Mouse (Mus musculus) stomach, postnatal 0 days (tissue): ENCODE measurements around the gene Vps37c. TPM values are rescaled to one million over a fixed set of nuclear protein-coding genes. Genes with fewer than 3 reads are reported as not detected.

ENCODE experiments used
- ATAC-seq: fragments of 200-750 bp; cut with Nextera tagmentation; 2 replicates; pipeline ENCODE4 v1.8.0; 2017; ENCODE audit not compliant: low FRiP score, low TSS enrichment
- DNase-seq: peaks from one replicate; pipeline ENCODE4 v3.0.0-alpha.2; 2016; ENCODE audit warnings: low spot score
- H3K27ac ChIP-seq: fragments of 300-500 bp; sonication (generic); replicated peaks from 2 replicates; pipeline ENCODE4 v1.5.1; 2014; ENCODE audit warnings: mild to moderate bottlenecking, control low read depth
- H3K27me3 ChIP-seq: fragments of 300-500 bp; sonication (generic); 2 replicates; pipeline ENCODE4 v1.6.1; 2014; ENCODE audit warnings: low read length; ENCODE audit not compliant: control insufficient read depth, insufficient read depth
- H3K36me3 ChIP-seq: fragments of 300-500 bp; sonication (generic); 2 replicates; pipeline ENCODE4 v1.6.1; 2014; ENCODE audit warnings: low read length, mixed read lengths; ENCODE audit not compliant: control insufficient read depth, insufficient read depth
- H3K4me1 ChIP-seq: fragments of 300-500 bp; sonication (generic); replicated peaks from 2 replicates; pipeline ENCODE4 v1.6.1; 2014; ENCODE audit warnings: antibody characterized with exemption; ENCODE audit not compliant: control insufficient read depth, insufficient read depth
- H3K4me2 ChIP-seq: fragments of 300-500 bp; sonication (generic); replicated peaks from 2 replicates; pipeline ENCODE4 v1.6.1; 2014; ENCODE audit warnings: low read depth, mild to moderate bottlenecking, control low read depth, moderate library complexity
- H3K4me3 ChIP-seq: fragments of 300-500 bp; sonication (generic); 2 replicates; pipeline ENCODE4 v1.5.1; 2014; ENCODE audit warnings: low read depth, low read length, control low read depth
- H3K9ac ChIP-seq: fragments of 300-500 bp; sonication (generic); 2 replicates; pipeline ENCODE4 v1.6.1; 2014; ENCODE audit warnings: mild to moderate bottlenecking, low read length, control low read depth, mixed read lengths
- H3K9me3 ChIP-seq: fragments of 300-500 bp; sonication (generic); 2 replicates; pipeline ENCODE4 v1.6.1; 2016; ENCODE audit warnings: low read length; ENCODE audit not compliant: control insufficient read depth
- CTCF ChIP-seq: IDR thresholded peaks from 2 replicates; pipeline ENCODE4 v1.5.1; 2016; ENCODE audit warnings: antibody characterized with exemption, low read depth, mild to moderate bottlenecking, moderate library complexity
- EP300 ChIP-seq: optimal IDR thresholded peaks from 2 replicates; pipeline ENCODE3; 2016; ENCODE audit warnings: antibody characterized with exemption
- WGBS: fragments of 180-500 bp; shearing (Covaris S2); extraction: QIAGEN DNeasy Blood & Tissue Kit; methylation state at CpG from one replicate; pipeline ENCODE4 v1.1.7; 2014; 5-methylcytosine and 5-hydroxymethylcytosine counted together
- polyA plus RNA-seq: library from polyadenylated mRNA; unstranded; fragments of >200 nt; fragmentation: Nextera tagmentation; extraction: Ambion mirVana; gene quantifications from 2 replicates; pipeline ENCODE4 v1.2.1, GENCODE M21; 2015

The Vps37c gene
- polyA plus RNA-seq, 1 experiment from 2014 or later = 48.6 TPM

- TF ChIP-seq CTCF (no peak), EP300 (no peak)
- ATAC-seq (no peak), DNase-seq (no peak)
- Histone ChIP-seq H3K4me3 (no peak overlapping the region), H3K4me1 (peaks cover 31% of the 10 kb centered on the region), H3K27ac (0 out of 2 replicates have a peak overlapping the region, but pooled peaks have one; percentile 61), H3K9me3 (no peaks in the 10 kb centered on the region), H3K27me3 (no peaks in the 10 kb centered on the region), H3K4me2 (no peak overlapping the region), H3K36me3 (no peaks in the 10 kb centered on the region), H3K9ac (no peak overlapping the region)
- WGBS = 51% methylated on average over 7 of the region's 7 CpGs
These were observed 7.3 kb downstream of the Vps37c start for GRCm38 (mm10) chr19:10695801-10696200.

DNA sequence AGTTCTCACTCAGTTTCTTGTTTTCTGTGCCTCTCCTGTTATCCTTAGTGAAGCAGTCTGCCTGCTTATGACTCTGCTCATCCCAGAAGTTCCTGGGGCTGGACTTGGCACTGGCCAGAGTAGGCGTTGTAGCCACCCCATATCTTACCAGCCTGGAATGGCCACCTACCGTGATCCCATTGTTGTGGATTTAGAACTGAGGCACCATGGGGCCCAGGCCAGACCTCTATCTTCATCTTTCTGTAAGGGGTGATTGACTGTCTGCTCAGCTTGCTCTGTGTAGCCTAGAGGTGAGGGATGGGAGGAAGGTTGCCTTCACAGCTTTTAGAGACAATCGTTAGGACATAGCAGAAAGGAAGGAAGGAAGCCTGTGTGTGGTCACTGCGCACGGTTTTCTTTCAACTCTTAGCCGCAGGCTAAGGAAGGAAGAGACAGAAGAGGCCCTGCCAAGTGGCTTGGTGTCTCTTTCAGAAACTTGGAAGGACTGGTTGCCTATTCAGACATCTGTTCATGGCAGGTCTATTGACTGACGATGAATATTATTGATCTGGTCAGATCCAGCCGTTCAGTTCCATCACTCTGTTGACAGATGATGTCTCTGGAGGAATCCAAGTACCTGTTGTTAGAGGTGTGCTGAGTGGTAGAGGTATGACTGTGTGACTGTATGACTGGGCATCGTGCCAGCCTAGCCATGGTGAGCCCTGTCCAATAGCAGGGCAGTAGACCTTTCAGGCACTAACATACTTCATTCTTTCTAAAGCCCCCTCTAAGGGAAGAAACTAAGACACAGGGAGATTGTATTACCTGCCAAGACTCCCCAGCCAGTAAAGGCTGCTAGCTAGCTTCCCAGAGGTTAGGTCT lies 9.8 kb downstream of the Vps37c start:
- no peaks in the 10 kb centered on the region for H3K9me3 ChIP-seq
- H3K9ac ChIP-seq = no peak overlapping the region
- peak; percentile 60 for DNase-seq
- H3K4me3 ChIP-seq = no peak overlapping the region
- H3K27me3 ChIP-seq = no peaks in the 10 kb centered on the region
- peak; percentile 33; the same call in 1 of the 2 replicates for ATAC-seq
- no peak for TF ChIP-seq EP300
- TF ChIP-seq CTCF = no peak
- peak overlapping the region; percentile 92 for H3K27ac ChIP-seq
- 68% methylated on average over 9 of the region's 9 CpGs for WGBS
- 0 out of 2 replicates have a peak overlapping the region, but pooled peaks have one; percentile 17 for H3K4me2 ChIP-seq
- peaks cover 40% of the 10 kb centered on the region for H3K4me1 ChIP-seq
- no peaks in the 10 kb centered on the region for H3K36me3 ChIP-seq

- Histone ChIP-seq H3K36me3 (no peaks in the 10 kb centered on the region), H3K4me2 (peak overlapping the region; percentile 34), H3K9me3 (no peaks in the 10 kb centered on the region), H3K4me1 (peaks cover 40% of the 10 kb centered on the region), H3K9ac (no peak overlapping the region), H3K27me3 (no peaks in the 10 kb centered on the region), H3K4me3 (no peak overlapping the region), H3K27ac (peak overlapping the region; percentile 92)
- TF ChIP-seq EP300 (no peak), CTCF (no peak)
- ATAC-seq = peak; percentile 87
- peak; percentile 76 for DNase-seq
- 12% methylated on average over 9 of the region's 9 CpGs for whole genome bisulfite sequencing
These were observed 11.3 kb downstream of the Vps37c start for GRCm38 (mm10) chr19:10699851-10700250.

GRCm38 (mm10) chr19:10701013-10701726 lies 12.6 kb downstream of the Vps37c start:
- Histone ChIP-seq H3K4me1 (peaks cover 40% of the 10 kb centered on the region), H3K4me2 (peak overlapping the region; percentile 11), H3K27ac (peak overlapping the region; percentile 67), H3K4me3 (no peak overlapping the region), H3K9ac (no peak overlapping the region), H3K9me3 (no peaks in the 10 kb centered on the region), H3K36me3 (no peaks in the 10 kb centered on the region), H3K27me3 (no peaks in the 10 kb centered on the region)
- DNase-seq = no peak
- TF ChIP-seq CTCF (no peak), EP300 (no peak)
- WGBS = 68% methylated on average over 6 of the region's 6 CpGs
- no peak for ATAC-seq

- H3K27ac ChIP-seq = peak overlapping the region; percentile 67; the same call in 1 of the 2 replicates
- H3K36me3 ChIP-seq = peaks cover 4% of the 10 kb centered on the region
- ATAC-seq = no peak
- H3K4me2 ChIP-seq = no peak overlapping the region
- H3K4me1 ChIP-seq = peaks cover 36% of the 10 kb centered on the region
- no peaks in the 10 kb centered on the region for H3K9me3 ChIP-seq
- H3K9ac ChIP-seq = no peak overlapping the region
- TF ChIP-seq CTCF (peak; percentile 56), EP300 (no peak)
- H3K4me3 ChIP-seq = no peak overlapping the region
- H3K27me3 ChIP-seq = no peaks in the 10 kb centered on the region
- DNase-seq = peak; percentile 65
- 74% methylated on average over 8 of the region's 8 CpGs for WGBS
These were observed 13.6 kb downstream of the Vps37c start for GRCm38 (mm10) chr19:10702125-10702524.
